Mouse (Mus musculus): ENCODE results near the gene Ksr2.

GRCm38 (mm10) chr5:117593273-117593672 is 179.5 kb downstream of the Ksr2 start:
- TF ChIP-seq POLR2A (IDR thresholded peaks at IDR 0.05; ENCODE audit: low read depth, low read length): no peak
- no peak for TF ChIP-seq CTCF (IDR thresholded peaks at IDR 0.05; ENCODE audit: extremely low read depth, insufficient read depth, insufficient read length, insufficient replicate concordance)

All from spleen, adult 2 months (tissue).